13 mouse cellular contexts compared by ENCODE assay signal in the genomic region with DNA sequence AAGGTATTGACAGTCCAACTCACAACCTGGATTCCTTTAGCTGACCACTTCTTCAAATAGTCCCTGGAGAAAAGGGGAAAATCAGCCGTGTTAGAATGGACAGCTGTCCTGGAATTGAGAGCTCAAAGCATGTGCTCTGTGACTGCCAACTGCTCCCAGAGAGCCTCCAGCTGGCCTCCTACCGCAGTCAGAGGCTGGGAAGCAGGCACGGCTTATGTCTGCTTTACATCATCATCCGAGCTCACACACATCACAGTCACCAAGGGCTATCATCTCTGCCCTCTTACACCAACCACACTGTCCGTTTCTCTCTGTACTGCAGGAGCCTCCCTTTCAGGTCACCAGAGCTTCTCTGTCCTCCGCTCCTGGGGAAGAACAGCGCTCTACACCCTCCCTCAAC. TPM values are rescaled to one million over a fixed set of nuclear protein-coding genes. Genes with fewer than 3 reads are reported as not detected.
A peak's percentile ranks its signal among the peaks of the same experiment; 100 is the strongest.
DNase-seq lines count a peak whose midpoint lies in the region; ATAC-seq lines count a peak whose summit lies in the region.
"Had no signal": no experiment of that assay in that cellular context is flagged by ENCODE, and none has a peak within 500 bp of the region (broad histone marks: within the 10 kb centered on the region; RNA-seq: fewer than 3 reads in every experiment).

No protein-coding gene starts in this region.

- DNase-seq in cerebellum, adult 11-12 months: peak; percentile 46
- DNase-seq in cerebellum, adult 11 months: no peak
- DNase-seq in layer of hippocampus, adult 11-12 months (ENCODE audit: low spot score): peak; percentile 46
- no peak for DNase-seq in layer of hippocampus, adult 9-10 months (ENCODE audit: low spot score)
- DNase-seq in cerebellum, postnatal 10 days: peak; percentile 25 to 26
- DNase-seq in layer of hippocampus, postnatal 14 days (ENCODE audit: low spot score in 2 of 2): peak; percentile 52 to 53
- no peak for DNase-seq in kidney, postnatal 25 days
- DNase-seq: embryo, embryonic 11 days; gastrocnemius, postnatal 14 days; kidney, postnatal 14 days; right cerebral cortex, postnatal 25 days; thymus, postnatal 36 days had no signal

- no peak for ATAC-seq in megakaryocyte progenitor cell, adult 5-6 weeks (replicated peaks; ENCODE audit: poor library complexity)

RNA-seq across cellular contexts. Expression of gene Gde1, which starts 16.5 kb away (rescaled TPM):
- 100 to 1,000 TPM; 247 to 250 TPM for total RNA-seq in layer of hippocampus, postnatal 14 days (2021)
- 44.1 and 48.5 TPM in 2 replicates for total RNA-seq in megakaryocyte progenitor cell, adult 5-6 weeks (2015)
- 29.9 and 40.7 TPM in 2 replicates for total RNA-seq in megakaryocyte progenitor cell, adult 5-6 weeks (2017)

RNA-seq across cellular contexts. Expression of gene Ccp110, which starts 23.3 kb away (rescaled TPM):
- 10 to 100 TPM; 36.2 TPM for total RNA-seq in layer of hippocampus, postnatal 14 days (2021)
- total RNA-seq in megakaryocyte progenitor cell, adult 5-6 weeks (2015): 24.0 and 25.0 TPM in 2 replicates
- 16.2 and 20.2 TPM in 2 replicates for total RNA-seq in megakaryocyte progenitor cell, adult 5-6 weeks (2017)

RNA-seq across cellular contexts. Expression of gene Vps35l, which starts 50.9 kb away (rescaled TPM):
- total RNA-seq in layer of hippocampus, postnatal 14 days (2021): 10 to 100 TPM; 59.5 to 61.9 TPM
- 41.7 and 45.1 TPM in 2 replicates for total RNA-seq in megakaryocyte progenitor cell, adult 5-6 weeks (2015)
- 37.4 and 37.9 TPM in 2 replicates for total RNA-seq in megakaryocyte progenitor cell, adult 5-6 weeks (2017)

Comparison
In these comparisons a context has a peak if more than half of its experiments do, and no peak if none do; other contexts are left out.
1. DNase-seq: peak in cerebellum, adult 11-12 months (single experiment), layer of hippocampus, adult 11-12 months (single experiment), cerebellum, postnatal 10 days (2 of 2) and layer of hippocampus, postnatal 14 days (2 of 2); none in cerebellum, adult 11 months (single experiment), layer of hippocampus, adult 9-10 months (single experiment) and kidney, postnatal 25 days (0 of 2).
2. RNA of gene Gde1, which starts 16.5 kb away (total RNA-seq): 247 to 250 TPM in layer of hippocampus, postnatal 14 days; 29.9 to 48.5 TPM in megakaryocyte progenitor cell, adult 5-6 weeks; every median in the first group is over 4 times any median in the second.